Mouse (Mus musculus) forebrain, embryonic 14.5 days (tissue): ENCODE measurements at regions not wholly inside any gene's neighbourhood (a gene's known extent, or its start where the extent isn't known, plus 50 kb on each side); places are given as distances from the start of the nearest gene placed in this dataset.

Experiments
- ATAC-seq: fragments of 200-750 bp; cut with Nextera tagmentation; 2 replicates; pipeline ENCODE4 v1.8.0; 2017; ENCODE audit warnings: mild to moderate bottlenecking, moderate library complexity
- DNase-seq: peaks from one replicate; pipeline ENCODE4 v3.0.0-alpha.2; 2015; ENCODE audit warnings: low spot score
- H3K27ac ChIP-seq: fragments of 300-500 bp; sonication (generic); 2 replicates; pipeline ENCODE4 v1.5.1; 2014; ENCODE audit warnings: low read depth, mild to moderate bottlenecking, control low read depth, low read length, moderate library complexity
- H3K27me3 ChIP-seq: fragments of 300-500 bp; sonication (generic); replicated peaks from 2 replicates; pipeline ENCODE4 v1.6.1; 2014; ENCODE audit warnings: low read length, control low read depth, mixed read lengths; ENCODE audit not compliant: control insufficient read depth, insufficient read depth
- H3K36me3 ChIP-seq: fragments of 300-500 bp; sonication (generic); 2 replicates; pipeline ENCODE4 v1.6.1; 2014; ENCODE audit warnings: low read length, control low read depth; ENCODE audit not compliant: control insufficient read depth, insufficient read depth
- H3K4me1 ChIP-seq: fragments of 300-500 bp; sonication (generic); 2 replicates; pipeline ENCODE4 v1.6.1; 2014; ENCODE audit warnings: antibody characterized with exemption, low read length, control low read depth; ENCODE audit not compliant: control insufficient read depth, insufficient read depth
- H3K4me2 ChIP-seq: fragments of 300-500 bp; sonication (generic); 2 replicates; pipeline ENCODE4 v1.6.1; 2014; ENCODE audit warnings: mild to moderate bottlenecking, control low read depth, low read length
- H3K4me3 ChIP-seq: fragments of 300-500 bp; sonication (generic); 2 replicates; pipeline ENCODE4 v1.5.1; 2014; ENCODE audit warnings: low read depth, low read length, control low read depth
- H3K9ac ChIP-seq: fragments of 300-500 bp; sonication (generic); 2 replicates; pipeline ENCODE4 v1.6.1; 2014; ENCODE audit warnings: mild to moderate bottlenecking, low read length, control low read depth, moderate library complexity
- H3K9me3 ChIP-seq: fragments of 300-500 bp; sonication (generic); replicated peaks from 2 replicates; pipeline ENCODE4 v1.6.1; 2016; ENCODE audit warnings: low read length, control low read depth, mixed read lengths; ENCODE audit not compliant: control insufficient read depth
- WGBS: fragments of 180-500 bp; shearing (Covaris S2); extraction: QIAGEN DNeasy Blood & Tissue Kit; methylation state at CpG from one replicate; pipeline ENCODE4 v1.1.7; 2014; 5-methylcytosine and 5-hydroxymethylcytosine counted together

DNA sequence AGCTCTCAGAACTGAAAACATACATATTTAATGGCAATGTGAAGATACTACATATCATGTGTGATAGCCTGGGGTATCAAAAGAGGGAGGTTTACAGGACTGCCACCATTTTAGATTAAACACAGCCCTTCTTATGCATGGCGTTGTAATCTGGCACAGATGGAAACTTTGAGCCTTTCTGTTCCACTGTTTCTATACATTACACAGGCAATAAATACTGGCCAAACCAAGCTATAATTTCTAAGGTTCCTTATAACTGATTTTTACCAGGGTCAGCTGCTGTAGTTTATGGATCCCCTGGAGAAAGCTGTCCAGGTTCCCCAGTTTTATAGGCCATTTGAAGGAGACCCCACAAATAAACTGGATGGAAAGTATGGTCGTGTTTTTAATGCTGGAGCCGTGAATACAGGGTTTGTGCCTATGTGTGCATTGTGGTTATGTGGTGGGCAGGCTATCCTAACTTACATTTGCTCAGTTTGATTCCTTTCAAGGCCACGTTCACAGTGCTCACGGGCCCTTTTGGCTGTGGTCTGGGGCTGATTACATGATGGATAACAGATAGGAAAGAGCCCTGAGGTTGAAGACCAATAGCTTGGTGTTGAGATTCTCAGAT is 341.7 kb downstream of the Cmpk2 start:
- 87% methylated on average over 5 of the region's 5 CpGs for WGBS
- DNase-seq (no peak), ATAC-seq (no peak)
- Histone ChIP-seq H3K27ac (no peak overlapping the region), H3K27me3 (no peaks in the 10 kb centered on the region), H3K4me2 (no peak overlapping the region), H3K9ac (no peak overlapping the region), H3K4me1 (no peaks in the 10 kb centered on the region), H3K4me3 (no peak overlapping the region), H3K9me3 (no peaks in the 10 kb centered on the region), H3K36me3 (no peaks in the 10 kb centered on the region)

DNA sequence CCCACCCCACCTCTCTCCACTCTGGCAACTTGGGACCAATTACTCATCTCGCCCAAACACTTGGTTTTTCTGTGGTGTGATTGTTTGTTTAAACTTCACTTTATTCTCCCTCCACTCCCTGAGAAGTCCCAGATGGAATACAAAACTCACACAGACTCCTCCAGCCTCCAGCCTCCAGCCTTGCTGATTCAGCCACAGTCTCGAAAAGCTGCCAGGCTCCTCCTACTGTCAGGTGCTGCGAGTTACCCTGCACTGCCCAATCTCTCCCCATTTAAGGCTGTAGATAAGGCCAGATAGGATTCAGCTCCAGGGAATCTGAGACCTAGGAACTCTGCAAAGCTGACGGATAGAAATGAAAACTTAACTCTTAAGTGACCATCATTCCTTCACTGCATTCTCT is 340.7 kb downstream of the Cmpk2 start:
- H3K36me3 ChIP-seq = no peaks in the 10 kb centered on the region
- no peak for DNase-seq
- no peak overlapping the region for H3K4me3 ChIP-seq
- H3K4me2 ChIP-seq = no peak overlapping the region
- whole genome bisulfite sequencing = 12% methylated on average over 4 of the region's 4 CpGs
- H3K27me3 ChIP-seq = no peaks in the 10 kb centered on the region
- H3K27ac ChIP-seq = no peak overlapping the region
- H3K9ac ChIP-seq = no peak overlapping the region
- no peaks in the 10 kb centered on the region for H3K4me1 ChIP-seq
- H3K9me3 ChIP-seq = no peaks in the 10 kb centered on the region
- ATAC-seq = no peak

DNA sequence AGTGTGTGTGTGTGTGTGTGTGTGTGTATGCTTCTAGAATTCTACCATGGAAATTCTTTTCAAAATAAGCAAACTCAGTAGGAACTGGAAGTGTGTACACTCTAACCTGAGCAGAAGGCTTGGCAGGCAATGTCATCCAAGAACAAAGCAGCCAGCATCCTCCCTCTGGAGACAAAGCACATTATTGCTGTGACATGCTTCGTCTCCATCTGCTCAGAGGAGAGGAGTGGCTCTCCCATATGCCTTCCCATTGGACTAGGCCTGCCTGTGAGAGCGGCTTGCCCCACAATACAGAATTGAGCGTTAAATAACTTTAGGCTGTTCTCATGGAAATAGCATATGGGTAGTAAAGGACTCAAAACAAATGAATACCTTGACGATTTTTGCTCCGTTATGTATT is 333.5 kb downstream of the Cmpk2 start:
- H3K4me3 ChIP-seq = no peak overlapping the region
- no peak overlapping the region for H3K4me2 ChIP-seq
- ATAC-seq = peak; percentile 94
- peak overlapping the region; percentile 33; the same call in 1 of the 2 replicates for H3K27ac ChIP-seq
- no peak overlapping the region for H3K9ac ChIP-seq
- no peaks in the 10 kb centered on the region for H3K27me3 ChIP-seq
- 61% methylated on average over 5 of the region's 5 CpGs for WGBS
- H3K9me3 ChIP-seq = no peaks in the 10 kb centered on the region
- H3K36me3 ChIP-seq = no peaks in the 10 kb centered on the region
- peak; percentile 90 for DNase-seq
- no peaks in the 10 kb centered on the region for H3K4me1 ChIP-seq

DNA sequence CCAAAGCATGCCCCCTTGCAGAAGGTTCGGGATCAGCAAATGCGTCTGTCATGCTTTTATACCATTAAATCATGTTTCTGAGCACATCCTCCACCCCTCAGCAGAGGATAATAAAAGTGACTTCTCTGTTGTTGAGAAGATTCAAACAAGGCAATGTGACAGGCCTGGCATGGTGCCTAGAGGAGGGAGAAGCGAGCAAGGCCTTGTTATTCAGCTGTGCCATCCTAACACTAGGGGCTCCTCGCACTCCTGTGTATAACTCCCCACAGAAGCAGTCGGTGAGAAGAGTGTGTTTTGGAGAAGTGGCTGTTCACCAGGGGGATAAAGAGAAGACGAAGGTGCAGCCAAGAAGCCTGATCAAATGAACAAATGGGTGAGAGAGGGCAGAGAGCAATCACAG is 330.3 kb downstream of the Cmpk2 start:
- Histone ChIP-seq H3K9ac (no peak overlapping the region), H3K9me3 (no peaks in the 10 kb centered on the region), H3K4me3 (no peak overlapping the region), H3K27ac (no peak overlapping the region), H3K4me2 (no peak overlapping the region), H3K36me3 (no peaks in the 10 kb centered on the region), H3K27me3 (no peaks in the 10 kb centered on the region), H3K4me1 (no peaks in the 10 kb centered on the region)
- DNase-seq (peak; percentile 76), ATAC-seq (0 out of 2 replicates have a peak, but pooled peaks have one; percentile 43)
- WGBS = 55% methylated on average over 6 of the region's 6 CpGs

DNA sequence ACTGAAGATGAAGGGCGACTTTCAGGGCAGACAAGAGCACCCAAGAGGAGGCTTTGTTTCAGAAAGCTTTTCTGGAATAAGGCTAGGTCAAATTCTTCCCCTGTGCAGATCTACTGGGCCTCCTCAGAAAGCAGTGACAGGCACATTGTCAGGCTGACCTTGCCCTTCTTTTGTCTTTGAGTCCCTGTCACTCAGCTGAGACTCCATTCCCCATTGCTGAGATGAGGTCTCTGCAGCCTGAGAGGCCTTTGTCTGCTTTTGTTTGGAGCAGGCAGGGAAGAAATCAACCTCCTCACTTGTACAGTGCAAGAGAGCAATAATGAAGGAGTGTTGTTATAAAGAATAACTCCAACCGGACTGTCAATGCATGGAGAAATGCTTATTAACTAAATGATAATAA is 327.4 kb downstream of the Cmpk2 start:
- Histone ChIP-seq H3K4me2 (no peak overlapping the region), H3K4me1 (no peaks in the 10 kb centered on the region), H3K9ac (no peak overlapping the region), H3K36me3 (no peaks in the 10 kb centered on the region), H3K27me3 (no peaks in the 10 kb centered on the region), H3K4me3 (no peak overlapping the region), H3K9me3 (no peaks in the 10 kb centered on the region), H3K27ac (peak overlapping the region; percentile 34; the same call in 1 of the 2 replicates)
- ATAC-seq (no peak), DNase-seq (no peak)
- 41% methylated on average over 2 of the region's 2 CpGs for WGBS

DNA sequence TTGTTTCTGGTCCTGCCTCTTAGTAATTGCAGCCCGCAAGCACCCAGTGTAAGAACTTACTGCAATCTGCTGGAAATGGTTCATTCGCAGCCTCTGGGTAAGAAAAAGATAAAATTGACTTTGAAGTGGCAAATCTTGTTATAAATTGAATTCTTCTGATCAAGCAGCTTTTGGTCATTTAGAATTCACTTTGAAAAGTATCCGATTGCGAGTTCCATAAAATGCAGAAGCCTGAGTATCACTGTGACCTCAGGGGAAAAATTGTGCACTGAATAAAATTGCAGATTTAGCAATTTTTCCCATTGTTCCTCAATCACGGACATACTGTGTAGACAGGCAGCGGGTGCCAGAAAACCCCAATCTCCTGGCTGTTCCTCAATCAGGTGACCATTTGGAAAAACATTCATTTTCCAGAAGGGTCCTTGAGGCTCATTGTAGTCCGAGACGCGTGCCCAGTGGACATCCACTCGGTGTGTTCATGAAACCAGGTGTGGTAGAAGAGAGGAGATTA is 320.4 kb downstream of the Cmpk2 start:
- Histone ChIP-seq H3K36me3 (no peaks in the 10 kb centered on the region), H3K27ac (no peak overlapping the region), H3K27me3 (no peaks in the 10 kb centered on the region), H3K9me3 (no peaks in the 10 kb centered on the region), H3K9ac (no peak overlapping the region), H3K4me2 (no peak overlapping the region), H3K4me1 (no peaks in the 10 kb centered on the region; the same call in 1 of the 2 replicates), H3K4me3 (no peak overlapping the region)
- DNase-seq (peak; percentile 27), ATAC-seq (no peak)
- WGBS = 88% methylated on average over 10 of the region's 10 CpGs

DNA sequence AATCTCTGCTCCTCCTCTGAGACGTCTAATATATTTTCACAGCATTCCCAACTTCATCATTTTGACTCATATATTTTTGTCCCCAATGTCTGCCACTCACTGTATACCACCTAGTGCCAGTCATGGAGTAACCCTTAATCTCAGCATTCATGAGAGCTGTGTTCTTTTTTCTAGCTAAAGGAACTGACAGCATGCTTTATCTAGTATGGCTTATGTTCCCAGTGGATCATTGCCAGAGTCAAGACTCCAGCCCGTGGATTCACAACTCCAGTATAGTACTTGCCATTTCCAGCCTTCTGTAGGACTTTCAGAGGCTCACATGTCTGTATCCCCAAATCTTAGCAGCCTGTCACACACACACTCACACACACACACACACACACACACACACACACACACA is 316.5 kb downstream of the Cmpk2 start:
- ATAC-seq (peak; percentile 46; the same call in 1 of the 2 replicates), DNase-seq (peak; percentile 67)
- Histone ChIP-seq H3K4me2 (no peak overlapping the region), H3K4me1 (no peaks in the 10 kb centered on the region; the same call in 1 of the 2 replicates), H3K27me3 (no peaks in the 10 kb centered on the region), H3K27ac (no peak overlapping the region; the same call in 1 of the 2 replicates), H3K36me3 (no peaks in the 10 kb centered on the region), H3K4me3 (no peak overlapping the region), H3K9me3 (no peaks in the 10 kb centered on the region), H3K9ac (no peak overlapping the region)
- WGBS = 59% methylated on average over 2 of the region's 2 CpGs

DNA sequence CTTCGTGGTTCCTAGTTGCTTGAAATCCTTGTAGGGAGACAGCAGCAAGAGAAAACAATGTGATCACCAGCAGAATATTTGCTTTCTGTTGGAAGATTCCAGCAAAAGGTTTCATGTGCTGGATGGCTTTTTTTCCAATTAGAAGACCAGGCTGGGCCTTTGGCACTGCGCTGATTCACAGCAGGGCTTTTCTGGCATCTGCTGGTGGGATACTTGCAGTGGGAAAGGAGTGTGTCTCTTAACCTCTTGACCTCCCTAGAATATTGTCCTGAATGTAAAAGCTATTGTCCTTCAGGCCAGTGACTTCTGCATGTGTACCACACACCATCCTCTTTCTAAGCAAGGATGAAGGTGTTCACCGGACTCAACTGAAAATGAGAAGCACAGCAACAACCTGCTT is 315.4 kb downstream of the Cmpk2 start:
- no peak overlapping the region; the same call in 1 of the 2 replicates for H3K27ac ChIP-seq
- no peaks in the 10 kb centered on the region for H3K9me3 ChIP-seq

DNA sequence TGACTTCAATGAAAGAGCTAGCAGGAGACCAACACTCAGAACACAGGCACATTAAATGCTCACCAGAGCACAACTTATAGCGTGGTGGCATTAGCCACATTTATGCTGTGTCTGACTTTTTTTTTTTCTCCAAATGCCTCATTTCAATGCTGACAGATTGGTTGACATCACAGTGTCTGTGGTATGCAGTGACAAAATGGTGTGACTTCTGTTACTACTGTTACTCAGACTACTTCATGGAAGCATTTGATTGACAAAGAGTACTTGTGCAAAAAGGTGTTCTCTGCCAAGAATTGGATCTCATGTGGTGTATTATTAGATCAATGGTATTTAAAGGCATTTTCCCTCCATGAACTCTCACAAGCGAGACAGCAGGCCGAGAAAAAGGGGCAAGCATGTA is 314.8 kb downstream of the Cmpk2 start:
- ATAC-seq = peak; percentile 50; the same call in 1 of the 2 replicates
- 38% methylated on average over 3 of the region's 3 CpGs for WGBS
- DNase-seq = peak; percentile 78
- Histone ChIP-seq H3K4me3 (no peak overlapping the region), H3K36me3 (no peaks in the 10 kb centered on the region), H3K9me3 (no peaks in the 10 kb centered on the region), H3K27me3 (no peaks in the 10 kb centered on the region), H3K27ac (no peak overlapping the region), H3K4me1 (no peaks in the 10 kb centered on the region; the same call in none of the 2 replicates), H3K4me2 (no peak overlapping the region), H3K9ac (no peak overlapping the region)

More for the DNA sequence above, 315.4 kb downstream of the Cmpk2 start:
- 90% methylated on average over 3 of the region's 3 CpGs for WGBS
- H3K9ac ChIP-seq = no peak overlapping the region
- no peaks in the 10 kb centered on the region for H3K27me3 ChIP-seq
- no peak overlapping the region for H3K4me3 ChIP-seq
- no peak overlapping the region for H3K4me2 ChIP-seq
- no peak for ATAC-seq
- DNase-seq = no peak
- H3K36me3 ChIP-seq = no peaks in the 10 kb centered on the region
- no peaks in the 10 kb centered on the region; the same call in 1 of the 2 replicates for H3K4me1 ChIP-seq
